Mouse (Mus musculus) liver, embryonic 11.5 days (tissue): ENCODE measurements around the gene Htr1d. TPM values are rescaled to one million over a fixed set of nuclear protein-coding genes. Genes with fewer than 3 reads are reported as not detected.

ENCODE experiments used
- ATAC-seq: fragments of 200-750 bp; cut with Nextera tagmentation; replicated peaks from 2 replicates; pipeline ENCODE4 v1.8.0; 2017; ENCODE audit warnings: moderate number of reproducible peaks, mild to moderate bottlenecking, moderate TSS enrichment, moderate library complexity; ENCODE audit not compliant: low FRiP score
- DNase-seq: peaks from one replicate; pipeline ENCODE4 v3.0.0-alpha.2; 2017; ENCODE audit warnings: low spot score
- H3K27ac ChIP-seq: fragments of 300-500 bp; sonication (generic); 2 replicates; pipeline ENCODE4 v1.5.1; 2014; ENCODE audit warnings: mild to moderate bottlenecking, low read depth, low read length, control low read depth
- H3K27me3 ChIP-seq: fragments of 300-500 bp; sonication (generic); replicated peaks from 2 replicates; pipeline ENCODE4 v1.6.1; 2014; ENCODE audit warnings: low read length, mixed read lengths; ENCODE audit not compliant: control insufficient read depth, insufficient read depth
- H3K36me3 ChIP-seq: fragments of 300-500 bp; sonication (generic); 2 replicates; pipeline ENCODE4 v1.6.1; 2014; ENCODE audit warnings: mild to moderate bottlenecking, low read length, moderate library complexity, mixed read lengths; ENCODE audit not compliant: control insufficient read depth, insufficient read depth
- H3K4me1 ChIP-seq: fragments of 300-500 bp; sonication (generic); replicated peaks from 2 replicates; pipeline ENCODE4 v1.6.1; 2014; ENCODE audit warnings: low read length, mixed read lengths; ENCODE audit not compliant: control insufficient read depth, insufficient read depth
- H3K4me2 ChIP-seq: fragments of 300-500 bp; sonication (generic); 2 replicates; pipeline ENCODE4 v1.6.1; 2014; ENCODE audit warnings: mild to moderate bottlenecking, control low read depth, moderate library complexity
- H3K4me3 ChIP-seq: fragments of 300-500 bp; sonication (generic); 2 replicates; pipeline ENCODE4 v1.5.1; 2014; ENCODE audit warnings: low read depth, low read length, control low read depth
- H3K9ac ChIP-seq: fragments of 300-500 bp; sonication (generic); 2 replicates; pipeline ENCODE4 v1.6.1; 2014; ENCODE audit warnings: low read depth, low read length, control low read depth
- H3K9me3 ChIP-seq: fragments of 300-500 bp; sonication (generic); 2 replicates; pipeline ENCODE4 v1.6.1; 2016; ENCODE audit warnings: low read length, inconsistent platforms, mixed read lengths; ENCODE audit not compliant: control insufficient read depth
- WGBS: fragments of 180-500 bp; shearing (Covaris S2); extraction: QIAGEN DNeasy Blood & Tissue Kit; methylation state at CpG from one replicate; pipeline ENCODE4 v1.1.7; 2014; 5-methylcytosine and 5-hydroxymethylcytosine counted together
- polyA plus RNA-seq: library from polyadenylated mRNA; unstranded; fragments of >200 nt; fragmentation: Nextera tagmentation; extraction: Ambion mirVana; gene quantifications from 2 replicates; pipeline ENCODE4 v1.2.1, GENCODE M21; 2014

The Htr1d gene
- polyA plus RNA-seq, 1 experiment from 2014 or later, result not detected

DNA sequence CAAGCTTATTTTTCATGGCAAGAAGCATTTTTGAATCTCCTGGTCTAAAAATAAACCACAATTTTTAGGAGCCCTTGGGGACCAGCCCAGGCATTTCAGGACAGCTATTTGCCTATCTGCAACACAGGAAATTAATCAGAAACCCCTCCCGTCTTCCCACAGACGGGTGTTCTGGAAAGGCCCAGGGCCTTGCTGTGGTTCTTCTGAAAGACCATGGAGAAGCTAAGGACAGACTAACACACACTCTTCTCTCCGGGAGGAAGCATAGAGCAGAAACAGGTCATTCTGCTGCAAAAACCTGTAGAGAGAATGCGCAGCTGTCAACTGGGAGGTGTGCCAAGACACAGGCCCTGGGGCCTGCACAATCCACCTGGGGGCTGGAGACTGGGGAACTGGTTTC, 42.9 kb downstream of the Htr1d start:
- Histone ChIP-seq H3K9me3 (no peaks in the 10 kb centered on the region), H3K36me3 (no peaks in the 10 kb centered on the region), H3K4me1 (peaks cover 21% of the 10 kb centered on the region), H3K27ac (no peak overlapping the region), H3K9ac (no peak overlapping the region), H3K4me3 (no peak overlapping the region), H3K27me3 (peaks cover 22% of the 10 kb centered on the region), H3K4me2 (no peak overlapping the region)
- ATAC-seq (no peak), DNase-seq (no peak)
- WGBS, result 57% methylated on average over 4 of the region's 4 CpGs

DNA sequence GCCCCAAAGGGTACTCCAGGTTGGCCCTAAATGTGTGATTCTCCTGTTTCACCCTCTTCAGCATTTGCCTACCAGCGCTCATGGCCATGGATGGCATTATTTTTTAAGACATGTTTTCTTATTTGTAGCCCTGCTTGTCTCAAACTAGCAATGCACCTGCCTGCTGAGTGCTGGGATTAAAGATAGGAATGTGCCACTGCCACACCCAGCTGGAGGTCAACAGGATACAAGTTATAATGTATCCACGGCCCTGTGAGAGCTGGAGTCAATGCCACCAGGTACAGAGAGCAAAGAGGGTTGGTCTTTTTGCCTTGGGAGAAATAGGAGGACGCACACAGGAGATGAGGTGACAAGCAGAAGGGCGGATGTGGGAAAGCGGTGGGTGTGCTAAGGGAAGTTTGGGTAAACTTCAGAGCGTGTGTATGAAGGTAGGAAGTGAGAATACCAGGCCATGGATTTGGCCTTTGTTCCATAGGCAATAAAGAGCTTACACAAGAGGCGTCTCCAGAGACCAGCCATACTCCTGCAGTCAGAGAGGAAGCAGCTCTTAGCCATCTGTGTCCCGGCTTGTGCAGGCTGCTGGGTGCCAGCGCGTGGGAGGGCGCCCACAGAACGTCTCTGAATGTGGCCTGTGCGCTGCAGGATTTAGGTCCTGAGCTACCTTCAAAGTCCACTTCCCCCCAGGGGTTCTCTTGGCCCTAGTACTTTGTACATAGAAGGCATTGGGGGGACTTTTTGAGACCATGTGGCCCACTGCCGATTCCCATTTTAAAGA, 45.4 kb downstream of the Htr1d start:
- H3K4me3 ChIP-seq, result no peak overlapping the region
- ATAC-seq (no peak), DNase-seq (no peak)
- peaks cover 12% of the 10 kb centered on the region for H3K4me1 ChIP-seq
- no peaks in the 10 kb centered on the region for H3K9me3 ChIP-seq
- WGBS, result 71% methylated on average over 14 of the region's 14 CpGs
- H3K27ac ChIP-seq, result no peak overlapping the region
- H3K9ac ChIP-seq, result no peak overlapping the region
- H3K27me3 ChIP-seq, result peaks cover 9% of the 10 kb centered on the region
- H3K36me3 ChIP-seq, result no peaks in the 10 kb centered on the region
- H3K4me2 ChIP-seq, result peak overlapping the region; percentile 86

DNA sequence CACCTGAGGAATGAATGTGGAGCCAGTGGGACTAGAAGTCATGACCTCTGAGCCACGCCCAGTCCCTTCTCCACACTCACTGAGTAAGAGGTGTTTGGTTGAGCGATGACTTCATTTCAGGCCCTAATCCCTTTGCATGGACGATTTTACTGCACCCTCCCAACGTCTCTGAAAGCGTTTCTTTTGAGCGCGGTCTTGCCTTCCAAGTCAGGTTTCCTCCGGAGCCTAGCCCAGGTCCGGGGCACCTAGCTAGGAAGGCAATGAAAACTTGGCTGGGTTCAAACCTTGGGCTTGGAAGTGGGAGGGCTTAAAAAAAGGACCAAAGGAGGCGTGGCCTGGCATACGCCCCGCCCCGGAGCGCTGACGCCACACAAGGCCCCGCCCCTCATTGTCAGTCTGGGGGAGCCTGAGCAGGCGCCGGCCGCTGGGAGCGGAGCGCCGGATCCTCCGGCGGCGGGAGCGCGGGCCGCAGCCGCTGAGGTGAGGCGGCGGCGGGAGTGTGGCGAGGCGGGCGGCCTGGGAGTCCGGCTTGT, 46.1 kb downstream of the Htr1d start, which contains the start of gene Luzp1:
Gene Luzp1 (plus strand): TSS at position 391 of the 533 bp plus-strand sequence.
- peaks cover 9% of the 10 kb centered on the region for H3K4me1 ChIP-seq
- peak within 1 kb of the TSS; percentile 82 for H3K9ac ChIP-seq
- H3K27me3 ChIP-seq, result 0 out of 2 replicates have a peak, but pooled peaks cover 2% of the 10 kb centered on the region
- 1% methylated on average over 36 of the region's 36 CpGs for whole genome bisulfite sequencing
- ATAC-seq (peak; percentile 95), DNase-seq (peak; percentile 93)
- peak within 1 kb of the TSS; percentile 65 for H3K4me3 ChIP-seq
- peak within 1 kb of the TSS; percentile 86 for H3K4me2 ChIP-seq
- no peaks in the 10 kb centered on the region for H3K9me3 ChIP-seq
- peak within 1 kb of the TSS; percentile 91 for H3K27ac ChIP-seq
- H3K36me3 ChIP-seq, result no peaks in the 10 kb centered on the region

DNA sequence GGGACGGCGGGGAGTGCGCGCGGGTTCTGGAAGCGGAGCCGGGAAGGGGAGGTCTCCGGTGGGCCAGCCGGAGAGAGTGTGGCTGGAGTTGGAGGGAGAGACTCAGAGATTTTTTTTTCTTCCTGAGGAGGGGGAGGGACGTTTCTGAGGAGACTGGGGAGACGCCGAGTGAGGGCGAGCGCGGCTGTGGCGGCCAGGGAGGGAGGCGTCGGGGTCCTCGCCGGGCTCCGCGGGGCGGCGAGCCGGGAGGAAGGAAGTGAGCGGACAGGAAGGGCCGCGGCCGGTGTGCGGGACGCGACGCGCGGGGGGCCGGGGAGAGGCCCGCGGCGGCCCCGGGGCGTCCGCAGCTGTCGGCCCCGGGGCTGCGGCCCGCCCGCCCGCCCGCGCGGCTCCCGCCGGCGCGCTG, 46.6 kb downstream of the Htr1d start:
- peak overlapping the region; percentile 82 for H3K9ac ChIP-seq
- DNase-seq (no peak), ATAC-seq (peak; percentile 52)
- H3K4me1 ChIP-seq, result peaks cover 9% of the 10 kb centered on the region
- H3K9me3 ChIP-seq, result no peaks in the 10 kb centered on the region
- WGBS, result under 1% methylated on average over 38 of the region's 55 CpGs
- H3K36me3 ChIP-seq, result no peaks in the 10 kb centered on the region
- peak overlapping the region; percentile 91 for H3K27ac ChIP-seq
- peak overlapping the region; percentile 65 for H3K4me3 ChIP-seq
- peak overlapping the region; percentile 86 for H3K4me2 ChIP-seq
- 0 out of 2 replicates have a peak, but pooled peaks cover under 1% of the 10 kb centered on the region for H3K27me3 ChIP-seq

DNA sequence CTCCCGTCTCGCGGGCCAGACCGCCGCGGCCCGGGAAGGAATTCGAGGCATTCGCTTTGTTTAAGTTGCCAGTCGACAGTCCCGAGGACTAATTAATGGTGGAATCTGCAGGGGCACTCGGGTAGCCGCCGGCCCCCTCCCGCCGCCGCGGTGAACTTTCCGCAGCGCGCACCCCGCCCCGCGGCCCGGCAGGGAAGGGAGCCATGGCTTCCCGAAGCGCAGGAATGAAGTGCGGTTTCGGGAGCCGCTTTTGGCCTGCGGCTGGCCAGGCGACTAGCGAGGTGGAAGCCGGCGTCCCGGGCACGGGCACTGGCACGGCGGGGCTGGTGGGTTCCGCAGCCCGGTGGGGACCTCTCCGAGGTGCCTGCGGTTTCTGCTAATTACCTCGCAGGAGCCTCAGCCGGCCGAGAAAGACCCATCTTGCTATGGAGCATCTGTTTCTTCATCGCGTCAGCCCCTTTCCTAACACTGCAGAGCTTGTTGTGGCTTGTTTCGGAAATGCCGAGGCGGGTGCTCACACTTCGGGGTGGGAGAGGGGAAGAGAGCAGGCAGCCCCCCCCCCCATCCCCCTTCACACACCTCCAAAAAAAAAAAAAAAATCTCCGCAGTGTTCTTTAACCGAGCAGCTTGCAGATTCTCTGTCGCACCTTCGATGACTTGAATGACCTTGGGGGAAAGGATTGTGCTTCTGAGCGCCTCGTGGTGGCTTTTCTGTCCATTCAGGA, 47.2 kb downstream of the Htr1d start:
- H3K36me3 ChIP-seq, result no peaks in the 10 kb centered on the region
- peaks cover 9% of the 10 kb centered on the region for H3K4me1 ChIP-seq
- under 1% methylated on average over 56 of the region's 58 CpGs for WGBS
- peak; percentile 11; the same call in 1 of the 2 replicates for ATAC-seq
- no peaks in the 10 kb centered on the region for H3K27me3 ChIP-seq
- peak overlapping the region; percentile 86 for H3K4me2 ChIP-seq
- H3K27ac ChIP-seq, result peak overlapping the region; percentile 91
- peak; percentile 62 for DNase-seq
- H3K4me3 ChIP-seq, result peak overlapping the region; percentile 65
- peak overlapping the region; percentile 82 for H3K9ac ChIP-seq
- no peaks in the 10 kb centered on the region for H3K9me3 ChIP-seq

DNA sequence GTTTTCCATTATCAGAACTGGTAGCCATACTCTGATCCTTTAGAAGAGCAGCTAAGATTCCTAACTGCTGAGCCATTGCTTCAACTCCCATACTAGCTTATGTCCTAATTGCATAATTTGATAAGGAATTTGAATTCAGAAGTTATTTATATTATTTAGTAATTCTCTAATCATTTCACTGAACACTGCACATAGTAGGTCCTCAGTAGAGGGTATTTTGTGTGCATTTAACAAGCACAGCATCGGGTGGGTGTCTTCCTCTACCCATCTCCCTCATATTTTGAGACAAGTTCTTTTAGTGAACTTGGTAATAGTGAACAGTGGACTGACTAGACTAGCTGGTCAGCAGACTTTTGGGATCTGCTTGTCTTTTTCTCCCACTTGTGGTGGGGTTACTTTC, 53.4 kb downstream of the Htr1d start:
- Histone ChIP-seq H3K4me3 (no peak overlapping the region), H3K36me3 (no peaks in the 10 kb centered on the region), H3K9me3 (no peaks in the 10 kb centered on the region), H3K4me1 (no peaks in the 10 kb centered on the region), H3K27ac (no peak overlapping the region), H3K27me3 (no peaks in the 10 kb centered on the region), H3K4me2 (no peak overlapping the region), H3K9ac (no peak overlapping the region)
- no peak for DNase-seq
- no peak for ATAC-seq
- WGBS, result 85% methylated on average over 1 of the region's 1 CpGs

DNA sequence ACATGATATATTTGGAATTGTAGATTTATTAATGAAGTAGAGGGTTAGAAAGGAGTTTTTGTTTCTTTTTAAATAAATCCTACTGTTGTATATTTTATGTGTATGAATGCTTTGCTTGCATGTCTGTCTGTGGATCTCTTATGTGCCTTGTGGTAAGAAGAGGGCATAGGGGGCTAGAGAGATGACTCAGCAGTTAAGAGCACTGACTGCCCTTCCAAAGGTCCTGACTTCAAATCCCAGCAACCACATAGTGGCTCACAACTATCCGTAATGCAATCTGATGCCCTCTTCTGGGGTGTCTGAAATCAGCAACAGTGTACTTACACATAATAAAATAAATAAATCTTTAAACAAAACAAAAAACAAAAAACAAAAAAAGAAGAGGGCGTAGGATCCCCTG, 63.2 kb downstream of the Htr1d start:
- no peak for DNase-seq
- Histone ChIP-seq H3K9me3 (no peaks in the 10 kb centered on the region), H3K27ac (no peak overlapping the region), H3K4me3 (no peak overlapping the region), H3K27me3 (no peaks in the 10 kb centered on the region), H3K4me1 (no peaks in the 10 kb centered on the region), H3K9ac (no peak overlapping the region), H3K36me3 (no peaks in the 10 kb centered on the region), H3K4me2 (no peak overlapping the region)
- 83% methylated on average over 2 of the region's 2 CpGs for WGBS
- ATAC-seq, result no peak
